Mouse (Mus musculus): ENCODE measurements around the gene Synm. TPM values are rescaled to one million over a fixed set of nuclear protein-coding genes. Genes with fewer than 3 reads are reported as not detected.

The Synm gene
- polyA plus RNA-seq, 1 experiment, result 8.5 TPM

- 94% methylated on average over 7 of the region's 7 CpGs for WGBS
- Histone ChIP-seq H3K27ac (ENCODE audit: control insufficient read depth, insufficient read depth, low read length) (no peak overlapping the region), H3K4me3 (ENCODE audit: control insufficient read depth, insufficient read depth, low read length) (no peak overlapping the region), H3K36me3 (ENCODE audit: control insufficient read depth, insufficient read depth, low read length) (no peaks in the 10 kb centered on the region), H3K4me1 (replicated peaks; ENCODE audit: control insufficient read depth, insufficient read depth, low read length) (peaks cover 6% of the 10 kb centered on the region; the same call in 1 of the 2 replicates), H3K27me3 (ENCODE audit: control insufficient read depth, insufficient read depth, low read length) (no peaks in the 10 kb centered on the region; the same call in 1 of the 2 replicates)
- DNase-seq, result no peak
- no peak for TF ChIP-seq POLR2A (IDR thresholded peaks at IDR 0.05; ENCODE audit: control insufficient read depth, extremely low read depth, insufficient read depth, low read length, poor library complexity)
- TF ChIP-seq CTCF (IDR thresholded peaks at IDR 0.05; ENCODE audit: borderline replicate concordance, control insufficient read depth, extremely low read depth, insufficient read depth, low read length, poor library complexity), result no peak
These were observed 4.2 kb downstream of the Synm start for GRCm38 (mm10) chr7:67755366-67755765.

- no peak for DNase-seq
- no peak for TF ChIP-seq CTCF (IDR thresholded peaks at IDR 0.05; ENCODE audit: borderline replicate concordance, control insufficient read depth, extremely low read depth, insufficient read depth, low read length, poor library complexity)
- TF ChIP-seq POLR2A (IDR thresholded peaks at IDR 0.05; ENCODE audit: control insufficient read depth, extremely low read depth, insufficient read depth, low read length, poor library complexity), result no peak
- Histone ChIP-seq H3K27ac (ENCODE audit: control insufficient read depth, insufficient read depth, low read length) (no peak overlapping the region), H3K4me3 (ENCODE audit: control insufficient read depth, insufficient read depth, low read length) (no peak overlapping the region), H3K4me1 (replicated peaks; ENCODE audit: control insufficient read depth, insufficient read depth, low read length) (peaks cover 5% of the 10 kb centered on the region; the same call in 1 of the 2 replicates), H3K36me3 (ENCODE audit: control insufficient read depth, insufficient read depth, low read length) (no peaks in the 10 kb centered on the region), H3K27me3 (ENCODE audit: control insufficient read depth, insufficient read depth, low read length) (no peaks in the 10 kb centered on the region; the same call in 1 of the 2 replicates)
- whole genome bisulfite sequencing, result 86% methylated on average over 11 of the region's 11 CpGs
These were observed 4.9 kb downstream of the Synm start for GRCm38 (mm10) chr7:67754606-67755005.

- Histone ChIP-seq H3K27me3 (ENCODE audit: control insufficient read depth, insufficient read depth, low read length) (no peaks in the 10 kb centered on the region), H3K4me3 (ENCODE audit: control insufficient read depth, insufficient read depth, low read length) (no peak overlapping the region), H3K36me3 (ENCODE audit: control insufficient read depth, insufficient read depth, low read length) (no peaks in the 10 kb centered on the region), H3K4me1 (replicated peaks; ENCODE audit: control insufficient read depth, insufficient read depth, low read length) (peaks cover 10% of the 10 kb centered on the region), H3K27ac (ENCODE audit: control insufficient read depth, insufficient read depth, low read length) (no peak overlapping the region)
- no peak for TF ChIP-seq CTCF (IDR thresholded peaks at IDR 0.05; ENCODE audit: borderline replicate concordance, control insufficient read depth, extremely low read depth, insufficient read depth, low read length, poor library complexity)
- TF ChIP-seq POLR2A (IDR thresholded peaks at IDR 0.05; ENCODE audit: control insufficient read depth, extremely low read depth, insufficient read depth, low read length, poor library complexity), result no peak
- no peak for DNase-seq
- WGBS, result 93% methylated on average over 4 of the region's 4 CpGs
These were observed 9.9 kb downstream of the Synm start for GRCm38 (mm10) chr7:67749441-67750239.

- WGBS, result 25% methylated on average over 4 of the region's 4 CpGs
- H3K27me3 ChIP-seq (ENCODE audit: control insufficient read depth, insufficient read depth, low read length), result no peaks in the 10 kb centered on the region
- peaks cover 10% of the 10 kb centered on the region for H3K4me1 ChIP-seq (replicated peaks; ENCODE audit: control insufficient read depth, insufficient read depth, low read length)
- H3K27ac ChIP-seq (ENCODE audit: control insufficient read depth, insufficient read depth, low read length), result no peak overlapping the region
- no peak overlapping the region for H3K4me3 ChIP-seq (ENCODE audit: control insufficient read depth, insufficient read depth, low read length)
- no peak for TF ChIP-seq CTCF (IDR thresholded peaks at IDR 0.05; ENCODE audit: borderline replicate concordance, control insufficient read depth, extremely low read depth, insufficient read depth, low read length, poor library complexity)
- DNase-seq, result peak; percentile 21
- no peaks in the 10 kb centered on the region for H3K36me3 ChIP-seq (ENCODE audit: control insufficient read depth, insufficient read depth, low read length)
These were observed 11.7 kb downstream of the Synm start for GRCm38 (mm10) chr7:67747731-67748305.

GRCm38 (mm10) chr7:67741706-67742105, 17.8 kb downstream of the Synm start:
- Histone ChIP-seq H3K4me3 (ENCODE audit: control insufficient read depth, insufficient read depth, low read length) (no peak overlapping the region), H3K27ac (ENCODE audit: control insufficient read depth, insufficient read depth, low read length) (no peak overlapping the region), H3K27me3 (ENCODE audit: control insufficient read depth, insufficient read depth, low read length) (no peaks in the 10 kb centered on the region), H3K4me1 (replicated peaks; ENCODE audit: control insufficient read depth, insufficient read depth, low read length) (no peaks in the 10 kb centered on the region), H3K36me3 (ENCODE audit: control insufficient read depth, insufficient read depth, low read length) (no peaks in the 10 kb centered on the region)
- WGBS, result 84% methylated on average over 7 of the region's 7 CpGs
- no peak for DNase-seq
- TF ChIP-seq POLR2A (IDR thresholded peaks at IDR 0.05; ENCODE audit: control insufficient read depth, extremely low read depth, insufficient read depth, low read length, poor library complexity) (no peak), CTCF (IDR thresholded peaks at IDR 0.05; ENCODE audit: borderline replicate concordance, control insufficient read depth, extremely low read depth, insufficient read depth, low read length, poor library complexity) (no peak)

- DNase-seq, result no peak
- no peaks in the 10 kb centered on the region for H3K27me3 ChIP-seq (ENCODE audit: control insufficient read depth, insufficient read depth, low read length)
- H3K27ac ChIP-seq (ENCODE audit: control insufficient read depth, insufficient read depth, low read length), result peak overlapping the region; percentile 17; the same call in 1 of the 2 replicates
- TF ChIP-seq POLR2A (IDR thresholded peaks at IDR 0.05; ENCODE audit: control insufficient read depth, extremely low read depth, insufficient read depth, low read length, poor library complexity), result no peak
- TF ChIP-seq CTCF (IDR thresholded peaks at IDR 0.05; ENCODE audit: borderline replicate concordance, control insufficient read depth, extremely low read depth, insufficient read depth, low read length, poor library complexity), result no peak
- 92% methylated on average over 5 of the region's 5 CpGs for WGBS
- no peaks in the 10 kb centered on the region for H3K4me1 ChIP-seq (replicated peaks; ENCODE audit: control insufficient read depth, insufficient read depth, low read length)
- H3K4me3 ChIP-seq (ENCODE audit: control insufficient read depth, insufficient read depth, low read length), result no peak overlapping the region
- no peaks in the 10 kb centered on the region for H3K36me3 ChIP-seq (ENCODE audit: control insufficient read depth, insufficient read depth, low read length)
These were observed 18.7 kb downstream of the Synm start for GRCm38 (mm10) chr7:67740796-67741195.
